Mouse (Mus musculus) gastrocnemius, postnatal 25 days (tissue): ENCODE measurements around the gene Sprr2b. TPM values are rescaled to one million over a fixed set of nuclear protein-coding genes. Genes with fewer than 3 reads are reported as not detected.
"Not testable (repeated sequence)": the region's sequence is repeated elsewhere in the genome, so short reads cannot be mapped to it uniquely, and the experiment has no call there.

Source experiments
- DNase-seq: peaks from one replicate; pipeline ENCODE4 v3.0.0; 2022
- long read RNA-seq, 2 experiments: library from polyadenylated mRNA; stranded (forward); transcript quantifications; one replicate each; pipeline ENCODE4 v2.0.0; 2021
- total RNA-seq, 2 experiments: library from RNA; stranded (reverse); gene quantifications; 1 replicate in 1 of 2; 2 replicates in 1 of 2; pipeline ENCODE4 v1.2.3; 2021

Gene Sprr2b
- total RNA-seq = not detected
- long read RNA-seq, experiment 1 = 0 reads
- long read RNA-seq, experiment 2 = 0 reads

- no peak for DNase-seq
Observed at GRCm38 (mm10) chr3:92316320-92316719, at the start of gene Sprr2b. TSS of gene Sprr2b (plus strand) at chr3:92316620.

GRCm38 (mm10) chr3:92271414-92271985 is 44.9 kb upstream of the Sprr2b start:
- not testable (repeated sequence) for DNase-seq

- not testable (repeated sequence) for DNase-seq
Observed at GRCm38 (mm10) chr3:92273504-92273903, 42.9 kb upstream of the Sprr2b start.

- DNase-seq = not testable (repeated sequence)
Observed at GRCm38 (mm10) chr3:92274018-92274417, 42.4 kb upstream of the Sprr2b start.

GRCm38 (mm10) chr3:92279663-92280062 is 36.8 kb upstream of the Sprr2b start:
- not testable (repeated sequence) for DNase-seq

- DNase-seq = not testable (repeated sequence)
Observed at GRCm38 (mm10) chr3:92280963-92281606, 35.3 kb upstream of the Sprr2b start.

- not testable (repeated sequence) for DNase-seq
Observed at GRCm38 (mm10) chr3:92285101-92285500, 31.3 kb upstream of the Sprr2b start, which contains the start of gene Sprr2a3. TSS of gene Sprr2a3 (plus strand) at chr3:92285417.

GRCm38 (mm10) chr3:92288489-92288888 is 27.9 kb upstream of the Sprr2b start:
- not testable (repeated sequence) for DNase-seq

- DNase-seq = no peak
Observed at GRCm38 (mm10) chr3:92307406-92307805, 9.0 kb upstream of the Sprr2b start.

GRCm38 (mm10) chr3:92317384-92317783 is 964 bp downstream of the Sprr2b start:
- no peak for DNase-seq

GRCm38 (mm10) chr3:92336278-92336677 is 19.9 kb downstream of the Sprr2b start:
- DNase-seq = no peak

GRCm38 (mm10) chr3:92338840-92339239 is 22.4 kb downstream of the Sprr2b start, which contains the start of gene Sprr2d:
TSS of gene Sprr2d (plus strand) at chr3:92339140.
- no peak for DNase-seq

GRCm38 (mm10) chr3:92351843-92352242 is 35.4 kb downstream of the Sprr2b start, which contains the start of gene Sprr2e:
TSS of gene Sprr2e (plus strand) at chr3:92352143.
- DNase-seq = no peak

GRCm38 (mm10) chr3:92361619-92362018 is 45.2 kb downstream of the Sprr2b start:
- no peak for DNase-seq

GRCm38 (mm10) chr3:92364887-92365286 is 48.5 kb downstream of the Sprr2b start, which contains the start of gene Sprr2f:
TSS of gene Sprr2f (plus strand) at chr3:92365187.
- no peak for DNase-seq

Other genes with a start within 250 kb of the Sprr2b start
- not detected for gene Lor, start 233.5 kb upstream of the Sprr2b start, total RNA-seq
- gene Prr9, start 192.7 kb upstream of the Sprr2b start, total RNA-seq = not detected
- not detected for gene Lelp1, start 173.9 kb upstream of the Sprr2b start, total RNA-seq
- not detected for gene Sprr2a1, start 100.8 kb upstream of the Sprr2b start, total RNA-seq
- not detected for gene Sprr2a2, start 100.7 kb upstream of the Sprr2b start, total RNA-seq
- not detected for gene Sprr2a3, start 31.2 kb upstream of the Sprr2b start, total RNA-seq
- gene Sprr2d, start 22.5 kb downstream of the Sprr2b start, total RNA-seq = not detected
- gene Sprr2e, start 35.5 kb downstream of the Sprr2b start, total RNA-seq = not detected
- gene Sprr2f, start 48.6 kb downstream of the Sprr2b start, total RNA-seq = not detected
- gene Sprr2h, start 69.1 kb downstream of the Sprr2b start, total RNA-seq = not detected
- gene Sprr2i, start 91.4 kb downstream of the Sprr2b start, total RNA-seq = not detected
- not detected for gene Sprr2j-ps, start 101.5 kb downstream of the Sprr2b start, total RNA-seq
- 1 to 10 TPM; 1.4 to 4.3 TPM for gene Gm9774, start 112.8 kb downstream of the Sprr2b start, total RNA-seq
- gene Sprr2k, start 116.0 kb downstream of the Sprr2b start, total RNA-seq = not detected
- not detected for gene Sprr1b, start 122.2 kb downstream of the Sprr2b start, total RNA-seq
- gene Sprr3, start 142.1 kb downstream of the Sprr2b start, total RNA-seq = not detected
- gene Sprr1a, start 169.3 kb downstream of the Sprr2b start, total RNA-seq = not detected
- gene Sprr4, start 183.9 kb downstream of the Sprr2b start, total RNA-seq = not detected
- not detected for gene 2310046K23Rik, start 217.9 kb downstream of the Sprr2b start, total RNA-seq